Mouse (Mus musculus) adrenal gland, adult 2 months (tissue): ENCODE measurements around the gene Tmem170b. TPM values are rescaled to one million over a fixed set of nuclear protein-coding genes. Genes with fewer than 3 reads are reported as not detected.

ENCODE experiments used
- DNase-seq: peaks from one replicate; pipeline ENCODE4 v3.0.0; 2021
- polyA plus RNA-seq: library from polyadenylated mRNA; depleted of rRNA; stranded (reverse); fragments of >200 nt; gene quantifications from 2 replicates; pipeline ENCODE4 v1.2.3, GENCODE M21; 2012
- total RNA-seq, 2 experiments: library from RNA; stranded (reverse); gene quantifications; 2 replicates each; pipeline ENCODE4 v1.2.3; 2021

Gene Tmem170b
- total and polyA plus RNA-seq, 3 experiments: 10.1 to 22.1 (median 16.6) TPM

- no peak for DNase-seq
Measured at GRCm38 (mm10) chr13:41614539-41614938, 8.8 kb downstream of the Tmem170b start.

GRCm38 (mm10) chr13:41614982-41615381 lies 9.3 kb downstream of the Tmem170b start:
- no peak for DNase-seq

GRCm38 (mm10) chr13:41619470-41619869 lies 13.8 kb downstream of the Tmem170b start:
- no peak for DNase-seq

GRCm38 (mm10) chr13:41620132-41620531 lies 14.4 kb downstream of the Tmem170b start:
- DNase-seq: no peak

- DNase-seq: no peak
Measured at GRCm38 (mm10) chr13:41624123-41624522, 18.4 kb downstream of the Tmem170b start.

GRCm38 (mm10) chr13:41625248-41625647 lies 19.5 kb downstream of the Tmem170b start:
- no peak for DNase-seq

DNA sequence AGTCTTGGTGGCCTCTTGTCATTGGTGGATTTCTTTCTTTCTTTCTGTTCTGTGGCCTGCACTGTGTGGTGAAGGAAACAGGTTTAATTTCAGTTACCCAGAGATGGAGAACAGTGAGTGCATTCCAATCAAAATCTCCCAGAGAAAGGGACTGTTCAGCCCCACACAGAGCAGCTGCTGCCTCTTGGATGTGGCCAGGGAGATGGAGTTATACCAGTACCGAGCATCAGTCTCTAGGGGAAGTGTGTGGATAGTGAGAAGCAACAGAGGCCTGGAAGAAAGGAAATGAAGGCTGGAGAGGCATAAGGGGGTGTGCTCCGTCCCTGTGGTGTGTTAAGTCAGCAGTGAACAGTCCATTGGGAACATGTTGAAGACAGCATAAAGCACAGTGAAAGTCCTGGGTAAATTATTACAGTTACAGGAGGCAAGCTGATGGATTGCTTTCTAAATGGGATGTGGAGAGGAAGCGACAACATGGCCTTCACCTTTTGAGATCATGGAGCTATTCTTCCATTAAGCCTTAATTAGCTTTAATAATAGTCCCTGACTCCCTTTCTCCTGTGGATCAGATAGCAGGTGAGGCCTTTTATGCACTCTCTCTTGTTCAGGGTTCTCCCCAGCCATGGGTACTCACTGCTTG lies 21.7 kb downstream of the Tmem170b start:
- no peak for DNase-seq

DNA sequence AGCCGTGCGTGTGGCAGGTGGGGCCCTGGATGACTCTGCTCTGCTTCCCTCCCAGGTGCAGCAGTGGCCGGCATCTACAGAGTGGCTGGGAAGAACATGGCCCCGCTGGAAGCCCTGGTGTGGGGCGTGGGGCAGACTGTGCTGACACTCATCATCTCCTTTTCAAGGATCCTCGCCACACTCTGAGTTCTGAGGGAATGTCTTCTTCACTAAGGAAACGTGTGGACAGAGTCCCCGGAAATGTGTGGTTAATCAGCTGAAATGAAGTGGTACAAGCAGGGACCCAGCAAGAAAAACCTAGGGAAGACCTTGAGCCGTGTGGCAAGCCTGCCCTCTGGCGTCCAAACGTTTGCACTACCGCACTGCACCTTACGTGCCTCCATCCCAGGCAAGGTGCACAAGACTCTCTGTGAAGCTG lies 28.7 kb downstream of the Tmem170b start:
- DNase-seq: peak; percentile 75

GRCm38 (mm10) chr13:41638083-41638482 lies 32.4 kb downstream of the Tmem170b start:
- DNase-seq: no peak

- peak; percentile 64 for DNase-seq
Measured at GRCm38 (mm10) chr13:41642851-41643250, 37.1 kb downstream of the Tmem170b start.

DNA sequence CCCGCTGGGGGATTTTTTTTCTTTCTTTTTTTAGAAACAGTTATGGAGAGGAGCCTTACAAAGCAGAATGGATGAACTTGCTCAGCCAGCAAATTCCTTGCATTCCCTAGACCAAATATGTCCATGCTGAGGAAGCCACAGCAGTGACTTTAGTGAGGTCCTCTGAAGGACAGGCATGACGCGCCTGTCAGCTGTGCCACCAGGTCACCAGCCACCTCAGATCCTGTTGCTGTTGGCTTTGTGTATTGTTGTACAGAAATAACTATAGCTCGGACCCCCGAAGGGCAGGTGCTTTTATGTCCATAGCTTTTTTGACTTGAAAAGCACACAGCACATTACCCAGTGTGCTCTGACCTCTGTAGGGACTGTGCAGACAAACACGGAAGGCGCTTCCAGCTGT lies 38.1 kb downstream of the Tmem170b start:
- peak; percentile 63 for DNase-seq

GRCm38 (mm10) chr13:41644591-41645482 lies 39.1 kb downstream of the Tmem170b start:
- no peak for DNase-seq

DNA sequence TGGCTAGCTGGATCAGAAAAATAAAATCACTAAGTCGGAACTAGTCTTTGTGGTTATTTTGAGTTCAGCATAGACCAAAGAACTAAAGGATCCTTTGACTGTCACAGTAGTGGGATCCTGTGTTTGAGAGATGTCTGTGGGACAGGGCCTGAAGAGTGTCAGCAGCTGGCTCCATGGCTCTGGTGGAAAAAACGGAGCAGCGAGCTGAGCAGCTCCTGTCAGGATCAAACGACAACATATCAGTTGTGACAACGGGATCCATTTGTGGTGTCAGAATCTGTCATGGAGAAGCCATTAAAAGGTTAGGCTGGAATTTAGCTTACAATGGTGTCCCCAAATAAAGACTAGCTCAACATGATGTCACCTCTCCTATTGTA lies 39.8 kb downstream of the Tmem170b start:
- DNase-seq: no peak

DNA sequence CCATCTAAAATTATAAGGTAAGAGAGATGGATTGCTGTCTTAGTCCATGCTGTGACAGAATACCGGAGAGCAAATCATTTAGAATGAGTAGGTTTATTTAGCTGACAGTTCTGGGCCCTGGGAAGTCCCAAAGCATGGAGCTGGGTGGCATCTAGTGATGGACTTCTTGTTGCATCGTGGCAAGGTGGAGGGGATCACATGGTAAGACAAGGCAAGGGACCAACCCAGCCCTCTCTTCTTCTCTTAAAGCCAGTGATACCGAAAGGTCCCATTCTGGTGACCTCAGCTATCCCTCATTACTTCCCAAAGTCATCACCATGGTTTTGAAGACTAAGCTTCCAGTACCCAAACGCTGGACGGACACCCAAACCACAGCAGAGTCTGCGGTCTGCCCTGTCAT lies 42.3 kb downstream of the Tmem170b start:
- no peak for DNase-seq

GRCm38 (mm10) chr13:41650665-41651064 lies 45.0 kb downstream of the Tmem170b start:
- DNase-seq: no peak

DNA sequence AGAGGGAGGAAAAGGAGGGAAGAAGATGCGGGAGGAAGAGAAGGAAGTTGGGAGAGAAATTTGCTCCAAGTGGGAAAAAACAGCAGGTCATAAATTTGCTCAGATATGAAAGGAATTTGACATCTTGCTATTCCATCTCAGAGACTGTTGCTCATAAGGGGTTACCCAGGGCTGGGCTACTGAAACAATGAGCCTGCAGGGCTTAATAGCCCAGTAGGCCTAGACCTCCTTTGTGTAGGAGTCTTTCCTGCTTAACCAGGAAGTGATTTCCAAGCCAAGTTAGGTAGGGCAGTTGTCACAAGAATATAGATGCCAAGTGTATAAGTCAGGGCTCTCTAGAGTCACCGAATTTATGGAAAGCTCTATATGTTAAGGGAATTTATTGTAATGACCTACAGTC lies 48.1 kb downstream of the Tmem170b start:
- DNase-seq: no peak

DNA sequence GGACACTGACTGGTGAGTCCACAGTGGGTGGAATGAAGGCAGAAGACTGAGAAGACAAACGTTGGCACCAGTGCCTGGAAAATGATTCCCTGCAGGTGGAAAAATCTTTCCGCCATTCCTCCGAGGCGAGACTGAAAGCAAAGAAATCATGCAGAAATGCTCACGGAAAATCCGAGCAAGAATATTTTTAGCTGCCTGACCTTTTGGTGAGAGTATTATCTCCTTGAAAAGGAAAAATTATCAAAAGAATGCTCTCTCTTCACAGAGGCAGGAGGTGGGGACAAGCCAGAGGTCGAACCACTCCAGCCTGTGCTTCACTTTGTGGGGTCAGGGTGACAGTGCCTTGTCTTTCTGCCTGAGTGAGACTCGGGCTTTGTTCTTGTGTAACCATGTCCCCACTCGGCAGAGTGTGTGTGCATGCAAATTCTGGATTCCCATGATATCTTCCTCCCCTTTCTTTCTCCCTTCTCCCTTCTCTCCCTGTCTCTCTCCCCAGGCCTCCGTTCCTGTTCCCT lies 49.9 kb downstream of the Tmem170b start:
- DNase-seq: peak; percentile 42

- DNase-seq: no peak
Measured at GRCm38 (mm10) chr13:41660052-41660793, 54.5 kb downstream of the Tmem170b start.

- DNase-seq: no peak
Measured at GRCm38 (mm10) chr13:41661116-41661515, 55.4 kb downstream of the Tmem170b start.

DNA sequence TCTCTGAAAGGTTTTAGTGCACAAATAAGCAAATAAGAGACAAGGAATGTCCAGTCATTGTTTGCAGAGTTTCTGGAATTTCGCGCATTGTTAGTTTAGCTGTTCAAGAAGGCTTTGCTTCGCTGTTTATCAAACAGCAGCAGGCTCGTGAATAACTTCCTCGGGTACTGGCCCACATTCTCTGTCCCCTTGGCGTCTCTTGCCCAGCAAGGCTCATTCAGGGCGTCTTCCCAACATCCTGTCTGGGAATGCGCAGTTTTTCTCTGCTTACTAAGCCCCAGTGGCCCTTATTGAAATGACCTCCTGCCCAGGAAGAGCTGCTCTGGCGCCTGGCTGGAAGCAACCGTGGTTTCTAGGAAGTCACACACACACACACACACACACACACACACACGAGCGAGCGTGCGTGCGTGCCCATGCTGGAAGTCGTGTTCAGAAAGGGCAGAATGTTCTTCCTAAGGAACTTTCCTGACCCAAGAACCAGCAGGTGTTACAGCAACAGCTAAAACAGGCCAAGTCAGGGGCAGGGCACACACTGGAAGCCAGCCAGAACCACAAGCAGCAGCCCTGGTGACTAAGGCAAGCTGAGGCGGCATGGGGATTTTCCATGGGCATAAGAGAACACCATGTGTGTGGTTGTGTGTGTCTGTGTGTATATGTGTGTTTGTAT lies 56.8 kb downstream of the Tmem170b start:
- peak; percentile 90 for DNase-seq

DNA sequence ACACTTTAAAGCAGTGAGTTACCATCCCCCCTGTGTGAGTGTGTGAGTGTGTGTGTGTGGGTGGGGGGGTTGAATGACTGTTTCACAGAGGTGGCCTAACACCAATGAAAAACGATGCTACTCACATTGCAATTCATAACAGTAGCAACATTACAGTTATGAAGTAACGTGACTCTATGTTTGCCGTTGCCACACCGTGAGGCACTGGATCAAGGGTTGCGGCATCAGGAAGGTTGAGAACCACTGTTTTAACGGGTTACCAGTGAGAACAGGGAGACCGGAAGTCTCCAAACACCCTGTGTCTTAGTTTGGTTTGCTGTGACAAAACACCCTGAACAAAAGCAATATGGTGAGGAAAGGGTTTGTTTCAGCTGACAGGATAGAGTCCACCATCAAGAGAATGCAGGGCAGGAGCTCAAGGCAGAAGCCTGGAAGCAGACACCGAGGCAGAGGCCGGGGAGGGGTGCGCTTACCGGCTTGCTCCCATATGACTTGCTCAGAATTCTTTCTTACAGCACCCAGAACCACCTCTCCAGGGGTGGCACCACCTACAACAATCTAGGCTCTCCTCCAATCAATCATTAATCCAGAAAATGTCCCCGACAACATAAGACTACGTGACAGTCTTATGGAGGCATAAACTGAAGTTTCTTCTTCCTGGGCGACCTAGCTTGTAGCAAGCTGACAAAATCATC lies 57.9 kb downstream of the Tmem170b start:
- no peak for DNase-seq
